Mouse (Mus musculus) heart, embryonic 14.5 days (tissue): ENCODE data around the gene Dbx1. TPM values are rescaled to one million over a fixed set of nuclear protein-coding genes. Genes with fewer than 3 reads are reported as not detected.

ENCODE experiments used
- ATAC-seq: fragments of 200-750 bp; cut with Nextera tagmentation; 2 replicates; pipeline ENCODE4 v1.8.0; 2017; ENCODE audit warnings: low read depth, moderate TSS enrichment; ENCODE audit not compliant: insufficient number of reproducible peaks, insufficient read depth, low FRiP score
- H3K27ac ChIP-seq, 2 experiments: fragments of 200-500 bp in 1 of 2; fragments of 300-500 bp in 1 of 2; sonication (generic) in 1 of 2; replicated peaks in 1 of 2; 2 replicates each; pipeline ENCODE4 v1.5.1; 2012 to 2014; ENCODE audit warnings: low read depth in 2 of 2, low read length in 2 of 2, control low read depth in 1 of 2, mild to moderate bottlenecking in 1 of 2, mixed read lengths in 1 of 2; ENCODE audit not compliant: control insufficient read depth in 1 of 2, insufficient read depth in 1 of 2
- H3K27me3 ChIP-seq: fragments of 300-500 bp; sonication (generic); 2 replicates; pipeline ENCODE4 v1.6.1; 2014; ENCODE audit warnings: mild to moderate bottlenecking, low read length, control low read depth; ENCODE audit not compliant: control insufficient read depth, insufficient read depth
- H3K36me3 ChIP-seq: fragments of 300-500 bp; sonication (generic); 2 replicates; pipeline ENCODE4 v1.6.1; 2014; ENCODE audit warnings: mild to moderate bottlenecking, control low read depth, low read length, mixed read lengths; ENCODE audit not compliant: control insufficient read depth, insufficient read depth
- H3K4me1 ChIP-seq, 2 experiments: fragments of 200-500 bp in 1 of 2; fragments of 300-500 bp in 1 of 2; sonication (generic) in 1 of 2; 2 replicates each; pipeline ENCODE4 v1.6.1; 2012 to 2014; ENCODE audit warnings: low read length in 2 of 2, control low read depth in 1 of 2, mixed read lengths in 1 of 2; ENCODE audit not compliant: control insufficient read depth in 2 of 2, insufficient read depth in 2 of 2
- H3K4me2 ChIP-seq: fragments of 300-500 bp; sonication (generic); 2 replicates; pipeline ENCODE4 v1.6.1; 2014; ENCODE audit warnings: mild to moderate bottlenecking, low read length
- H3K4me3 ChIP-seq, 2 experiments: fragments of 200-500 bp in 1 of 2; fragments of 300-500 bp in 1 of 2; sonication (generic) in 1 of 2; 2 replicates each; pipeline ENCODE4 v1.5.1; 2012 to 2014; ENCODE audit warnings: low read length in 2 of 2, mild to moderate bottlenecking in 2 of 2, control low read depth in 1 of 2, low read depth in 1 of 2, moderate library complexity in 1 of 2; ENCODE audit not compliant: control insufficient read depth in 1 of 2, insufficient read depth in 1 of 2
- H3K9ac ChIP-seq: fragments of 300-500 bp; sonication (generic); 2 replicates; pipeline ENCODE4 v1.6.1; 2014; ENCODE audit warnings: mild to moderate bottlenecking, low read length
- H3K9me3 ChIP-seq: fragments of 300-500 bp; sonication (generic); 2 replicates; pipeline ENCODE4 v1.6.1; 2016; ENCODE audit warnings: low read length, control low read depth; ENCODE audit not compliant: control insufficient read depth
- WGBS: fragments of 180-500 bp; shearing (Covaris S2); extraction: QIAGEN DNeasy Blood & Tissue Kit; methylation state at CpG from one replicate; pipeline ENCODE4 v1.1.7; 2014; 5-methylcytosine and 5-hydroxymethylcytosine counted together
- polyA plus RNA-seq: library from polyadenylated mRNA; unstranded; fragments of >200 nt; fragmentation: Nextera tagmentation; extraction: Ambion mirVana; gene quantifications from 2 replicates; pipeline ENCODE4 v1.2.1, GENCODE M21; 2014

Dbx1 gene
- polyA plus RNA-seq, result not detected in 2 replicates

DNA sequence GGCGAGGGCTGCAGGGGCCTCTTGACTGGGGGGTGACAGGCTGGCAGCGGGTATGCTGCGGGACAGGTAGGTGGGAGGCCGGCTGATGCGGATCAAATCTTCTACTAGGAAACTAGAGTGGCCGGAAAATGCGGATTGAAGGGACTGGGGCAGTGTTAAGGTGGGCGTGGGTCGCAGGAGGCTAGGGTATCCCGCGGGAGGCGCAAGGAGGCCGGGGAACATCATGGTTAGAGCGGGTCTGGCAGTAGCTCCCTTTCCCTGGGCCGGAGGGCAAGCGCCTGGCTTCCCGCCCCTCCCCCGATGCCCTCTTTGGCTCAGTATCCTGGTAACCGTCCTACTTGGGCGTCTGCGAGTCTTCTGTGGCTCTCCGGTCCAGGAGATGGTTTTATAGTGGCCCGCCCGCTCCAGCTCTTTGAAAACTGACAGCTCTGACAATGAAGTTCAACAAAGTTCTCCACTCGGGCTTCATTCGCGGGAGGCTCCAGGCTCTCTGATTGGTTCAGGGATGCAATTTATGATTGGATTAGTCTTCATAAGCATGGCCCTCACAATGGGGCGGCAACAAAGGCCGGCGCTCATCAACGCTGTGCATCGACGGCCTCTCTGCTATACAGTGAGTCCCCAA is at the start of gene Dbx1:
TSS of gene Dbx1 (minus strand) at position 359 of the 625 bp plus-strand sequence.
- H3K9me3 ChIP-seq, result no peaks in the 10 kb centered on the region
- peaks cover 10 to 23% of the 10 kb centered on the region in 2 experiments for H3K4me1 ChIP-seq

DNA sequence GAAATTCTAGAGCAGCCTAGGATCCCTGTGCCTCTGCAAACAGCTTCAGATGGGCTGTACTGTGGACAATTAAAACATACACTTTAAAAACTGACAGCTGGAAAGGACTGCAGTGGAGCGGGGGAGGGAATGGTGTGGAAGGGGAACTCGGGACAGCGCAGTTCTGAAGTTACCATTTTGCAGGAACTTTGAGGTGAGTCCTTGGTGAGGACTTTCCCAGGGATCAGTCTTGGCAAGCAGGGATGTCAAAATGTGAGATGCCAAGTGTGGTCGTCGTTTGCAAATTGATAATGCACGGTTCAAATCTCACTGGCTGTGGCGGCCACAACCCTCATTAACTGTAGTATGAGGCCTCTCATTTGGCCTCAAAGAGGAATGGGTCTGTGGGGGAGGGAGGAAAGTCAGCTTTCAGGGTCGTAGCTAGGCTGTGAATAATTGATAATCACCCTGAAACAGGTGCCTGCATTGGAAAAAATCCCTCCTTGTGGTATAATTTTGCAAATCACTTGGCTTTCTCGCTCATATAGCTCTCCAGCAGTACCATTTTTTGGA is 42.3 kb upstream of the Dbx1 start:
- no peak for ATAC-seq
- Histone ChIP-seq H3K27me3 (peaks cover 81% of the 10 kb centered on the region), H3K9ac (no peak overlapping the region), H3K36me3 (no peaks in the 10 kb centered on the region), H3K27ac (no peak overlapping the region), H3K4me3 (no peak overlapping the region), H3K9me3 (no peaks in the 10 kb centered on the region), H3K4me2 (no peak overlapping the region), H3K4me1 (no peaks in the 10 kb centered on the region)
- WGBS, result 13% methylated on average over 9 of the region's 9 CpGs

More for the DNA sequence above, at the start of gene Dbx1:
- 1% methylated on average over 33 of the region's 33 CpGs for WGBS
- Histone ChIP-seq H3K36me3 (no peaks in the 10 kb centered on the region), H3K9ac (no peak within 1 kb of the TSS), H3K27me3 (peaks cover 90% of the 10 kb centered on the region), H3K4me2 (no peak within 1 kb of the TSS), H3K27ac (no peak within 1 kb of the TSS), H3K4me3 (no peak within 1 kb of the TSS)
- ATAC-seq, result no peak

DNA sequence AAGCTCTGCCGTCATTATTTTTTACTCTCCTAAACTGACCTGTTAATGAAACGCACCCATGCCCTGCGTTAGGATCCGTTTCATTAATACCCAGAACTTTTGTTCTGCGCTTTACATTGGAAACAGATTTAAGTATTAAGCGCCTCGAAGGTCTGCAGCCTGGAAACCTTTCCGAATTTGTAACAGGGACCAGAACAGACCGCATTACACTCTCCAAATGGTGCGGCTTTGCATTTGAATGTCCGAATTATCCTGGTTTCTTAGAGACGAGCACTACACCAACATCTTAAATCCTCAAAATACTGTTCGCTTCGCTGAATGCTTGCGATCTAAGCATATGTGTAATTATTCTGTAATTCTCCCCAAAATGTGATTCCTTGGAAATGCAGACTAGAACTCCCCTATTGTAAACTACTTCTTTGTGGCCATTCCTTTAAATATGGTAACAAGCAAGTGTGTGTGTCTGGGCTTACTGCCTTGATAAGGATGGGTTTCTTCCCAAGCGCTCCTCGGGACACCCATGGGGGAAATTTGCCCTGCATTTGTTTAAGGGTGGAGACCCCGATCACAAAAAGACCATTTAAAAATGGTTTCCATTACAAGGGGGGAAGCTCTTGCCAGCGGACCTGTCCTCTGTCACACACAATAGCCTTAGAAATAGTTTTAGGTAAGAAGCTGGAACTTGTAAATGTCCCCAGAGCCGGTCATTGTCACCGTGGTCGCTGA is 41.6 kb upstream of the Dbx1 start:
- H3K9ac ChIP-seq, result no peak overlapping the region
- H3K36me3 ChIP-seq, result no peaks in the 10 kb centered on the region
- WGBS, result 6% methylated on average over 22 of the region's 22 CpGs
- no peak overlapping the region for H3K4me2 ChIP-seq
- H3K9me3 ChIP-seq, result no peaks in the 10 kb centered on the region
- no peak overlapping the region for H3K4me3 ChIP-seq
- H3K4me1 ChIP-seq, result no peaks in the 10 kb centered on the region
- no peak overlapping the region for H3K27ac ChIP-seq
- ATAC-seq, result no peak
- peaks cover 77% of the 10 kb centered on the region for H3K27me3 ChIP-seq

DNA sequence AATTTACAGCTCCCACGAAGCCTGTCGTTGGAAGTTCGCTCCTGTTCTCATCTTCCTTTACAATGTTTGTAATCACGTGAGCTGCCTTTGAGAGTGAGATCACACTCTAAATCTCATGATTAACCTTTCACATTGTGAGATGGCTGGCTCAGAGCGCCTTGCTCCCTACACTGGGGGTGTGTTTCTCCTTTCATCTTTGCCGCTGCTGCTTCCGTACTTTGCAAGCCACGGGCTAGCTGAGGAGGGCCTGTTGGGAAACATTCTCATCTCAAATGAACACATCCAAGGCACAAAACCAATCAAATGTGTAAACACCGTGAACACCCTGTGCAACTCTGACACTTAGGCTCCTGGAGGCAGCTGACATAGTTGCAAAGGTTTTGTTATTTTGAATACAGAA is 40.5 kb upstream of the Dbx1 start:
- H3K9me3 ChIP-seq, result no peaks in the 10 kb centered on the region
- H3K4me2 ChIP-seq, result no peak overlapping the region
- peaks cover 66% of the 10 kb centered on the region for H3K27me3 ChIP-seq
- no peak for ATAC-seq
- no peak overlapping the region for H3K4me3 ChIP-seq
- WGBS, result 3% methylated on average over 9 of the region's 9 CpGs
- H3K4me1 ChIP-seq, result no peaks in the 10 kb centered on the region
- H3K36me3 ChIP-seq, result no peaks in the 10 kb centered on the region
- H3K27ac ChIP-seq, result no peak overlapping the region
- no peak overlapping the region for H3K9ac ChIP-seq

DNA sequence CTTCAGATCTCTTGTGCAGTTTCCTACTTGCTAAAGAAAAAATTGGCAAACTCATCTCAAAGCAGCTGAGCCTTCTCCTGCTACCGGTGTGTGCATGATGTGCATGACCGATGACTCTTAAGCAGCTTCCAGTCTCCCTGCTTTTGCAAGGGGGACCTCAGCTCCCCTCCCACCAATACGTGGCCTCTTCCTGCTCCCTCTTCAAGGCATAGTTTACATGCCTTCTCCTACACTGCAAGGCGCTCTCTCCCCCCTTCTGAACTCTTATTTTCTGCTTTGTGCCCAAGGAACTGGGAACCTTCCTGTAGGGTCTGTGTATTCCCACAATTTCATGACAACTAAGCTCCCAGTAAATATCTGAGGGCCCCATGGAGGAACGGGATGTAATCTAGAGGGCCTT is 40.0 kb upstream of the Dbx1 start:
- H3K9ac ChIP-seq, result no peak overlapping the region
- no peak for ATAC-seq
- H3K9me3 ChIP-seq, result no peaks in the 10 kb centered on the region
- H3K27me3 ChIP-seq, result peaks cover 61% of the 10 kb centered on the region
- H3K27ac ChIP-seq, result no peak overlapping the region
- no peak overlapping the region for H3K4me2 ChIP-seq
- 15% methylated on average over 5 of the region's 5 CpGs for WGBS
- H3K4me3 ChIP-seq, result no peak overlapping the region
- H3K4me1 ChIP-seq, result no peaks in the 10 kb centered on the region
- H3K36me3 ChIP-seq, result no peaks in the 10 kb centered on the region

DNA sequence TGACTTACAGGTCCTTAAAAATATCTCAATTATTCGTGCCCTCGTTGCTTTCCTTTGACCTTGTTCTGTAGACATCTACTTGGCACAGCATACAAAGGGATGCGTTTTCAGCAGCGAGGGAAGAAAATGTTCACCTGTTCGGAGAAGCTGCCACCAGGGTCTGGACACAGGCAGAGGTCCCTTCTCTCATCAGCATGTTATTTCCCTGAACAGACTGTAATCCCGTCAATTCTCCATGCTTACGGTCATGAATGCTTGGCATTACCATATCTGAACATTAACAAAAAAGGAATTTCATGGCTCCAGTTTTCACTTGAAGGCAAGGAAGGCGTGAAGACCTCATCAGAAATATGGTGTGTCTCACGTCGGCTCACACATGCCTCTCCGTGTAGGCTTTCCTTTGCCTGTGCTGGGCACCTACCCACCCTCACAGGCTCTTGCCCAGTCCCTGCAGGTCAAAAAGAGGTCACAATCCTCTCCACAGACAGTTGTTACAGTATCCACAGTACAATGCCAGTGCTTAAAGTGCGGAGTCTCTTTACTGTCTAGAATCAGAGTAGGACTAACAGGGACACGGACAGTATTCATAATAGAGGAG is 31.7 kb upstream of the Dbx1 start:
- Histone ChIP-seq H3K4me1 (no peaks in the 10 kb centered on the region; a peak in 1 of 4 replicates), H3K9ac (no peak overlapping the region), H3K27me3 (peaks cover 9% of the 10 kb centered on the region; the same call in 1 of the 2 replicates), H3K9me3 (no peaks in the 10 kb centered on the region), H3K4me2 (no peak overlapping the region), H3K36me3 (no peaks in the 10 kb centered on the region), H3K4me3 (no peak overlapping the region), H3K27ac (no peak overlapping the region)
- ATAC-seq, result no peak
- WGBS, result 77% methylated on average over 13 of the region's 13 CpGs

DNA sequence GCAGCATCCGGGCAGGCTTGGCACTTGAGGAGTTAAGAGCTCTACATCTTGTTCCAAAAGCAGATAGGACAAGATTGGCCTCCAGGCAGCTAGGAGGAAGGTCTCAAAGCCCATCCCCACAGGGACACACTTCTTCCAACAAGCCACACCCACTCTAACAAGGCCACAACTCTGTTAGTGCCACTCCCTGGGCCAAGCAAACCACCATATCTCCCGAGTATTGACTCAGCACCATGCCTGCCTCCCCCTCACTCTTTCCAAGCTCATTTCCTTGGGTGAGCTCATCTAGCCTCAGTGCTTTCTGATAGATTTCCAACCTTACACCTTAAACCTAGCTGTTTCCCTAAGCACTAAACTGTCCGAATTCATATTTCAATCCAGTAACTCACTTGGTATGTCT is 26.9 kb upstream of the Dbx1 start:
- 68% methylated on average over 3 of the region's 3 CpGs for WGBS
- Histone ChIP-seq H3K27me3 (peaks cover 27% of the 10 kb centered on the region), H3K4me2 (no peak overlapping the region), H3K36me3 (no peaks in the 10 kb centered on the region), H3K4me3 (no peak overlapping the region), H3K9me3 (no peaks in the 10 kb centered on the region), H3K9ac (no peak overlapping the region), H3K27ac (no peak overlapping the region), H3K4me1 (peaks cover 0 to 6% of the 10 kb centered on the region in 2 experiments; a peak in 2 of 4 replicates)
- no peak for ATAC-seq
